Mouse (Mus musculus) cerebellum, adult 2 months (tissue): ENCODE measurements at regions not wholly inside any gene's neighbourhood (a gene's known extent, or its start where the extent isn't known, plus 50 kb on each side); places are given as distances from the start of the nearest gene placed in this dataset.

Experiments used
- CTCF ChIP-seq: fragments of 200-500 bp; IDR thresholded peaks from 2 replicates; pipeline ENCODE4 v1.5.1; 2011; ENCODE audit warnings: low read depth, mild to moderate bottlenecking, control low read depth, low read length, moderate library complexity, borderline replicate concordance; ENCODE audit not compliant: insufficient read depth
- POLR2A ChIP-seq: fragments of 200-500 bp; IDR thresholded peaks from 2 replicates; pipeline ENCODE4 v1.6.1; 2011; ENCODE audit warnings: low read length, control low read depth, borderline replicate concordance; ENCODE audit not compliant: insufficient read depth

DNA sequence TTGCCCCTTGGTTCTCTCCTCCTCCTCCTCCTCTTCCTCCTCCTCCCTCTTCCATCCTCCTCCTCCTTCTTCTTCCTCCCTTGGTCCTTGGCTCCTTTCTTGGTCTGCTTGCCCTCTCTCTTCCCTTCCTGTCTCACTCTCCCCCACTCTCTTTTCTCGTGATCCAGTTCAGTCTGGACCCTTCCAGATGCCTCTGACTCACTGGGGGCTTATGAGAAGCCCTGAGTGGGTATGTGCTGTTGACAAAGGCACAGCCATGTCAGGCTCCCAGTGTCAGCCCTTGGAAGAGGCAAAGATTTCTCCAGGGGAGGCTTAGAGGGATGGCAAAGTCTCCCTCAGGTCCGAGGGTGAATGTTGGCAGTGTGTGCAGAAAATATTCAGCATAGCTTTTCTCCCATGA, 78.0 kb downstream of the Tmem17 start:
- TF ChIP-seq CTCF (no peak), POLR2A (no peak)
